Mouse (Mus musculus) heart, adult 2 months (tissue): ENCODE data around the gene Erc2.

Source experiments
- CTCF ChIP-seq: fragments of 200-600 bp; IDR thresholded peaks from 2 replicates; pipeline ENCODE4 v1.8.1; 2022; ENCODE audit warnings: antibody characterized with exemption, mild to moderate bottlenecking, moderate library complexity
- POLR2A ChIP-seq: fragments of 200-500 bp; IDR thresholded peaks from 2 replicates; pipeline ENCODE4 v1.6.1; 2011; ENCODE audit warnings: mild to moderate bottlenecking, low read depth, low read length, control low read depth; ENCODE audit not compliant: insufficient read depth

DNA sequence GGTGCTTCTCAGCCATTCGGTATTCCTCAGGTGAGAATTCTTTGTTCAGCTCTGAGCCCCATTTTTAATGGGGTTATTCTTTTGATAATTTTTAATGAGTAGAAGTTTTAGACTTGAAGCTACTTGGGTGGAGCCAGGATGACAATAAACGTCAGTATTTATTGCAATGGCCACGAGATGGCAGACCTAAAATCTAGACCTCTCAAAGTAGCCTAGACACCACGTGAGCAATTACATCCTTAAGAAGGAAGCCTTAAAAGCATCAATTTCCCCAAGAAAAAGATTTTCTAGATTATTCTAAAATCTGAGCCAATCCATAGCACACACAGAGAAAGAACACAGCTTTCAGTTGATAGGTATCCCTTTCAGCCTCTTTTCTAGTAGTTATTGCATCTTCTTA, 640.5 kb downstream of the Erc2 start:
- TF ChIP-seq CTCF = peak; percentile 50
- TF ChIP-seq POLR2A = no peak
